Mouse (Mus musculus) CH12.LX (cell line): ENCODE results near the gene Sez6l2.

Source experiments
- CHD1 ChIP-seq: IDR thresholded peaks from 2 replicates; pipeline ENCODE4 v1.6.1; 2012; ENCODE audit warnings: low read depth, low read length, improper control_type of control experiment, inconsistent platforms
- CHD2 ChIP-seq: IDR thresholded peaks from 2 replicates; pipeline ENCODE4 v1.6.1; 2011; ENCODE audit warnings: low read length, improper control_type of control experiment
- CTCF ChIP-seq, 2 experiments: IDR thresholded peaks in 1 of 2; conservative IDR thresholded peaks in 1 of 2; 2 replicates each; pipeline ENCODE4 v1.5.1; 2011 to 2012; ENCODE audit warnings: low read depth in 2 of 2, low read length in 2 of 2, improper control_type of control experiment in 1 of 2, inconsistent platforms in 1 of 2, mild to moderate bottlenecking in 1 of 2, moderate library complexity in 1 of 2
- EP300 ChIP-seq: IDR thresholded peaks from 2 replicates; pipeline ENCODE4 v1.6.1; 2011; ENCODE audit warnings: low read length, improper control_type of control experiment
- GABPA ChIP-seq: IDR thresholded peaks from 2 replicates; pipeline ENCODE4 v1.6.1; 2012; ENCODE audit warnings: low read depth, low read length, improper control_type of control experiment, inconsistent platforms; ENCODE audit not compliant: insufficient replicate concordance
- NRF1 ChIP-seq: IDR thresholded peaks from 2 replicates; pipeline ENCODE4 v1.6.1; 2014; ENCODE audit warnings: low read depth, mild to moderate bottlenecking, inconsistent platforms, low read length, improper control_type of control experiment, moderate library complexity
- POLR2A ChIP-seq: IDR thresholded peaks from 2 replicates; pipeline ENCODE4 v1.6.1; 2011; ENCODE audit warnings: low read depth, mild to moderate bottlenecking, improper control_type of control experiment, low read length
- POLR2AphosphoS2 ChIP-seq: IDR thresholded peaks from 2 replicates; pipeline ENCODE4 v1.6.1; 2011; ENCODE audit warnings: low read depth, low read length, improper control_type of control experiment
- USF2 ChIP-seq: conservative IDR thresholded peaks from 2 replicates; pipeline ENCODE4 v1.6.1; 2011; ENCODE audit warnings: low read depth, low read length, improper control_type of control experiment
- ZKSCAN1 ChIP-seq: IDR thresholded peaks from 2 replicates; pipeline ENCODE4 v1.6.1; 2012; ENCODE audit warnings: low read depth, inconsistent platforms, low read length, improper control_type of control experiment, borderline replicate concordance

DNA sequence TGATC lies 65.9 kb downstream of the Sez6l2 start, which contains the start of gene Pagr1b:
- no peak for TF ChIP-seq CHD2
- TF ChIP-seq POLR2AphosphoS2, result no peak
- no peak for TF ChIP-seq POLR2A
- no peak for TF ChIP-seq NRF1
- TF ChIP-seq CHD1, result no peak
- no peak for TF ChIP-seq USF2
- TF ChIP-seq CTCF (conservative IDR thresholded peaks at IDR 0.05 in 1 of 2, IDR thresholded peaks at IDR 0.05 in 1 of 2; ENCODE audit: low read depth in 2 of 2, low read length in 2 of 2), result no peak
- no peak for TF ChIP-seq GABPA
- no peak for TF ChIP-seq EP300
- no peak for TF ChIP-seq ZKSCAN1
